Mouse (Mus musculus) liver, adult 2 months (tissue): ENCODE measurements around the gene Psmd13. TPM values are rescaled to one million over a fixed set of nuclear protein-coding genes. Genes with fewer than 3 reads are reported as not detected.
A peak's percentile ranks its signal among the peaks of the same experiment; 100 is the strongest.

ENCODE experiments used
- DNase-seq: peaks from one replicate; pipeline ENCODE4 v3.0.0-alpha.2; 2011; ENCODE audit warnings: low read depth, low spot score; ENCODE audit errors: extremely low read depth
- H3K27ac ChIP-seq: fragments of 200-500 bp; replicated peaks from 2 replicates; pipeline ENCODE4 v1.5.1; 2012; ENCODE audit warnings: low read depth, mild to moderate bottlenecking, control low read depth, inconsistent platforms, low read length; ENCODE audit not compliant: insufficient read depth
- H3K27me3 ChIP-seq: fragments of 200-500 bp; 2 replicates; pipeline ENCODE4 v1.6.1; 2012; ENCODE audit warnings: mild to moderate bottlenecking, moderate library complexity, low read length, inconsistent platforms; ENCODE audit not compliant: control insufficient read depth, insufficient read depth
- H3K36me3 ChIP-seq: fragments of 200-500 bp; 2 replicates; pipeline ENCODE4 v1.6.1; 2012; ENCODE audit warnings: low read length, inconsistent platforms; ENCODE audit not compliant: control insufficient read depth, insufficient read depth
- H3K4me1 ChIP-seq: fragments of 200-500 bp; 2 replicates; pipeline ENCODE4 v1.6.1; 2011; ENCODE audit warnings: low read length; ENCODE audit not compliant: control insufficient read depth, insufficient read depth
- H3K4me3 ChIP-seq: fragments of 200-500 bp; 2 replicates; pipeline ENCODE4 v1.5.1; 2011; ENCODE audit warnings: low read depth, mild to moderate bottlenecking, control low read depth, low read length, moderate library complexity; ENCODE audit not compliant: insufficient read depth
- H3K79me2 ChIP-seq: fragments of 200-500 bp; 2 replicates; pipeline ENCODE4 v1.6.1; 2012; ENCODE audit warnings: inconsistent platforms, mild to moderate bottlenecking, low read length, moderate library complexity; ENCODE audit not compliant: control insufficient read depth, insufficient read depth
- H3K9ac ChIP-seq: fragments of 200-500 bp; 2 replicates; pipeline ENCODE4 v1.6.1; 2012; ENCODE audit warnings: low read depth, mild to moderate bottlenecking, control low read depth, inconsistent platforms, low read length
- CTCF ChIP-seq: fragments of 200-500 bp; IDR thresholded peaks from 2 replicates; pipeline ENCODE4 v1.5.1; 2011; ENCODE audit warnings: low read depth, low read length, control low read depth
- POLR2A ChIP-seq: fragments of 200-500 bp; IDR thresholded peaks from 2 replicates; pipeline ENCODE4 v1.6.1; 2011; ENCODE audit warnings: low read length, control low read depth; ENCODE audit not compliant: insufficient read depth; ENCODE audit errors: extremely low read depth
- WGBS: fragments of 180-500 bp; shearing (Covaris S2); methylation state at CpG from one replicate; pipeline ENCODE4 v1.1.7; 2018; 5-methylcytosine and 5-hydroxymethylcytosine counted together
- polyA plus RNA-seq: library from polyadenylated mRNA; depleted of rRNA; stranded (reverse); fragments of >200 nt; gene quantifications from 2 replicates; pipeline ENCODE4 v1.2.3, GENCODE M21; 2012
- total RNA-seq: library from RNA; depleted of rRNA; stranded (reverse); fragments of >200 nt; gene quantifications from 2 replicates; pipeline ENCODE4 v1.2.3, GENCODE M21; 2014

Psmd13 gene
- total and polyA plus RNA-seq, 2 experiments = 51.1 to 102 TPM

DNA sequence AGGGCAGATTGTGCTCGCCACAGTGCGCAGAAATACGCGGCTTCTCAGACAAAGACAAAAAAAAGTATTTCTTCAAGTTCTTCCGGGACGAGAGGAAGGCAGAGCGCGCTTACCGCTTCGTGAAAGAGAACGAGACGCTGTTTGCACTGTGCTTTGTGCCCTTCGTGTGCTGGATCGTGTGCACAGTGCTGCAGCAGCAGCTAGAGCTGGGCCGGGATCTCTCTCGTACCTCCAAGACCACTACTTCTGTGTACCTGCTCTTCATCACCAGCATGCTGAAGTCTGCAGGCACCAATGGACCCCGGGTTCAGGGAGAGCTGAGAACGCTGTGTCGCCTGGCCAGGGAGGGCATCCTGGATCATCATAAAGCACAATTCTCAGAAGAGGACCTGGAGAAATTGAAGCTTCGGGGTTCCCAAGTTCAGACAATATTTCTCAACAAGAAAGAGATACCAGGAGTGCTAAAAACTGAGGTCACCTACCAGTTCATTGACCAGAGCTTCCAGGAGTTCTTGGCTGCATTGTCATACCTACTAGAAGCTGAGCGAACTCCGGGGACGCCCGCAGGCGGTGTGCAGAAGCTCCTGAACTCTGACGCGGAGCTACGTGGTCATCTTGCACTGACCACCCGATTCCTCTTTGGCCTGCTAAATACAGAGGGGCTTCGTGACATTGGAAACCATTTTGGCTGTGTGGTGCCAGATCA, 41.5 kb downstream of the Psmd13 start:
- H3K9ac ChIP-seq = peak overlapping the region; percentile 2; the same call in 1 of the 2 replicates
- WGBS = 31% methylated on average over 30 of the region's 30 CpGs
- no peaks in the 10 kb centered on the region for H3K79me2 ChIP-seq
- H3K27ac ChIP-seq = peak overlapping the region; percentile 39; the same call in 1 of the 2 replicates
- peaks cover 30% of the 10 kb centered on the region; the same call in 1 of the 2 replicates for H3K36me3 ChIP-seq
- peaks cover 29% of the 10 kb centered on the region for H3K4me1 ChIP-seq
- no peak overlapping the region for H3K4me3 ChIP-seq
- no peaks in the 10 kb centered on the region for H3K27me3 ChIP-seq
- no peak for TF ChIP-seq POLR2A
- TF ChIP-seq CTCF = no peak
- DNase-seq = peak; percentile 79

- Histone ChIP-seq H3K36me3 (peaks cover 30% of the 10 kb centered on the region), H3K27me3 (no peaks in the 10 kb centered on the region), H3K4me1 (peaks cover 24% of the 10 kb centered on the region), H3K9ac (no peak overlapping the region), H3K79me2 (no peaks in the 10 kb centered on the region), H3K4me3 (no peak overlapping the region), H3K27ac (no peak overlapping the region; the same call in 1 of the 2 replicates)
- 66% methylated on average over 6 of the region's 6 CpGs for WGBS
- peak; percentile 77 for DNase-seq
- TF ChIP-seq POLR2A = no peak
- no peak for TF ChIP-seq CTCF
Measured at GRCm38 (mm10) chr7:140927181-140927580, 45.4 kb downstream of the Psmd13 start.

DNA sequence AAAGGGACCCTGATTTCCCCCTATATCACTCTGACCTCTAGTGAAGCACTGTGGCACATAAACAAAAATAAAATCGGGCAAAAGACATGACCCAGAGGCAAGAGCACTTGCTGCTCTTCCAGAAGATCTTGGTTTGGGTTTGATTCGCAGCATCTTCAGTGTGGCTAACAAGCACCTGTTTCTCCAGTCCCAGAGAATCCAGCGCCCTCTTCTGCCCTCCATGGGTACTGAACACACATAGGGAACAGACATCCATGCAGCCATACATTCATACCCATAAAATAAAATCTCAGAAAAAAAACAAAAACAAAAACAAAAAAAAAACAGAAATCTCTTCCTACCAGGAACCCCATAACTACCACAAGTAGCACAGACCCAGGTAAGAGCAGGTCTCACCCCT, 56.7 kb downstream of the Psmd13 start:
- TF ChIP-seq CTCF (peak; percentile 67), POLR2A (no peak)
- H3K27me3 ChIP-seq = no peaks in the 10 kb centered on the region
- no peak overlapping the region for H3K9ac ChIP-seq
- peak; percentile 58 for DNase-seq
- H3K27ac ChIP-seq = no peak overlapping the region
- H3K79me2 ChIP-seq = no peaks in the 10 kb centered on the region; the same call in 1 of the 2 replicates
- H3K36me3 ChIP-seq = no peaks in the 10 kb centered on the region
- 57% methylated on average over 3 of the region's 3 CpGs for WGBS
- no peak overlapping the region for H3K4me3 ChIP-seq
- H3K4me1 ChIP-seq = peaks cover 5% of the 10 kb centered on the region; the same call in 1 of the 2 replicates

DNA sequence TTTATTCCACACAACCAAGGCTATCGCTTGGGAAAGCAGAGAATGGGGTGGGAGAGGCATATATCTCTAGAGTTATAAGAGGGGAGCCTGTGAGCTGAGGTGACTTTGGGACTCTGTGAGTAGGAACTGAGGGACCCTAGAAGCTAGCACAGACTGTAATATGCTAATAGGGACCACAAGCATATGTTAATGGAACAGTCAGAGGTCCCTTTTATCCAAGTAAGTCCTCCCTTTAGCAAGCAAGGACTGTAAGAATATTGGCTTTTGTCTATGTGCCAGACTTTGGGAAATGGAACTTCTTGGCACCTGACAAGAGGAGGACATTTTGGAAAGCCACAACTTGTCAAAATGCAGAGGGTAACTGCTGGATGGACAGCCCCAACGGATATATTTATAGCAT, 57.1 kb downstream of the Psmd13 start:
- Histone ChIP-seq H3K4me3 (no peak overlapping the region), H3K27ac (no peak overlapping the region), H3K36me3 (no peaks in the 10 kb centered on the region), H3K79me2 (no peaks in the 10 kb centered on the region; the same call in 1 of the 2 replicates), H3K4me1 (peaks cover 5% of the 10 kb centered on the region; the same call in 1 of the 2 replicates), H3K9ac (no peak overlapping the region), H3K27me3 (no peaks in the 10 kb centered on the region)
- 74% methylated on average over 2 of the region's 2 CpGs for WGBS
- DNase-seq = no peak
- no peak for TF ChIP-seq CTCF
- no peak for TF ChIP-seq POLR2A

DNA sequence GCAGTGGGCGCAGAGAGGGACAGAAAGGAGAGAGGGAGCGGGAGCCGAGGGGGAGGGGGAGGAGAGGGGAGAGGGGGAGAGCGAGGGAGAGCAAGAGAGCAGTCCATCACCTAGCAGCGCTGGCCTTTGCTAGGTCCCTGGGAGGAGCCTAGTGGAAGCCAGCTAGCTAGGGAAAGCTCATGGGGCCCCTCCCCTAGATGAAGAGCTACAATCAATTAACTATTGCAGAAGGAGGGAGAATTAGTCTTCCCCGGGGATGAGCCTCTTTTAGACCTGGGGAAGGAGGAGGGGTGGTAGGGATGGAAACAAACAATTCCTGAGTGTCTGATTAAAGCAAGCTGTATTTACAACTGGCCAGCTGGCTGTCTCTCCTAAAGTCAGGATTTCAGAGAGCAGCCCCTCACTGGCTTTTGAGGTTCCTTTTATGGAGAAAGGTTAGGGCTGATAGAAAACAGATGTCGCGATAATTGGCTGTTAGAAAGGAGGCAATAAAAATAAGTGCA, 58.0 kb downstream of the Psmd13 start:
- DNase-seq = no peak
- Histone ChIP-seq H3K4me1 (peaks cover 5% of the 10 kb centered on the region; the same call in 1 of the 2 replicates), H3K79me2 (no peaks in the 10 kb centered on the region; the same call in 1 of the 2 replicates), H3K27ac (no peak overlapping the region), H3K9ac (no peak overlapping the region), H3K27me3 (no peaks in the 10 kb centered on the region), H3K4me3 (no peak overlapping the region), H3K36me3 (no peaks in the 10 kb centered on the region)
- no peak for TF ChIP-seq CTCF
- no peak for TF ChIP-seq POLR2A
- WGBS = 50% methylated on average over 8 of the region's 8 CpGs
